26 mouse cellular contexts compared by ENCODE assay signal in genomic region chr19:23061906-23062305, GRCm38 (mm10).
DNase-seq lines count a peak whose midpoint lies in the region; ATAC-seq and TF ChIP-seq lines count a peak whose summit lies in the region.
"Had no signal": no experiment of that assay in that cellular context is flagged by ENCODE, and none has a peak within 500 bp of the region (broad histone marks: within the 10 kb centered on the region; RNA-seq: fewer than 3 reads in every experiment).

No protein-coding gene starts in this region.

- 91% methylated on average over 2 of the region's 2 CpGs for WGBS in heart, adult 2 months
- 26% methylated on average over 2 of the region's 2 CpGs for WGBS in liver, adult 2 months
- WGBS in liver, embryonic 11.5 days, result 78% methylated on average over 2 of the region's 2 CpGs
- WGBS in stomach, postnatal 0 days, result 34% methylated on average over 2 of the region's 2 CpGs

- no peak for ATAC-seq in liver, embryonic 11.5 days (replicated peaks; ENCODE audit: low FRiP score)
- no peak for ATAC-seq in stomach, postnatal 0 days (ENCODE audit: low FRiP score, low TSS enrichment)
- ATAC-seq: forebrain, embryonic 13.5 days; forebrain, embryonic 16.5 days had no signal

- intact Hi-C loops in heart, adult 2 months (cut with DNase I), result no loop called here
- intact Hi-C loops in heart, postnatal 36 days (cut with DNase I), result no loop called here

- H3K9ac ChIP-seq in heart, adult 2 months (ENCODE audit: low read depth, low read length), result no peak overlapping the region
- H3K9ac ChIP-seq in liver, adult 2 months (ENCODE audit: low read depth, low read length), result peak overlapping the region; percentile 89
- H3K9ac ChIP-seq in liver, embryonic 11.5 days (ENCODE audit: low read depth, low read length), result no peak overlapping the region
- H3K9ac ChIP-seq in stomach, postnatal 0 days (ENCODE audit: low read length), result no peak overlapping the region
- H3K9ac ChIP-seq: forebrain, embryonic 13.5 days; heart, embryonic 13.5 days; hindbrain, embryonic 12.5 days; hindbrain, embryonic 15.5 days had no signal

- H3K4me1 ChIP-seq in heart, adult 2 months (ENCODE audit: control insufficient read depth, insufficient read depth, low read length), result peaks cover 34% of the 10 kb centered on the region
- peaks cover 42% of the 10 kb centered on the region for H3K4me1 ChIP-seq in liver, adult 2 months (ENCODE audit: control insufficient read depth, insufficient read depth, low read length)
- H3K4me1 ChIP-seq in liver, embryonic 11.5 days (replicated peaks; ENCODE audit: control insufficient read depth, insufficient read depth, low read length), result peaks cover 5% of the 10 kb centered on the region; the same call in 1 of the 2 replicates
- H3K4me1 ChIP-seq in stomach, postnatal 0 days (replicated peaks; ENCODE audit: control insufficient read depth, insufficient read depth), result peaks cover 12% of the 10 kb centered on the region; the same call in 1 of the 2 replicates

- no peaks in the 10 kb centered on the region for H3K79me2 ChIP-seq in heart, adult 2 months (replicated peaks; ENCODE audit: control insufficient read depth, insufficient read depth, low read length)
- H3K79me2 ChIP-seq in liver, adult 2 months (ENCODE audit: control insufficient read depth, insufficient read depth, low read length), result no peaks in the 10 kb centered on the region

- TF ChIP-seq CTCF in heart, adult 2 months (IDR thresholded peaks at IDR 0.05), result no peak
- no peak for TF ChIP-seq CTCF in liver, adult 2 months (IDR thresholded peaks at IDR 0.05; ENCODE audit: low read depth, low read length)
- TF ChIP-seq CTCF in stomach, postnatal 0 days (IDR thresholded peaks at IDR 0.05; ENCODE audit: low read depth), result no peak

- DNase-seq in heart, adult 2 months, result no peak
- DNase-seq in heart, postnatal 36 days, result no peak
- DNase-seq in liver, adult 2 months (ENCODE audit: extremely low read depth, low read depth, low spot score), result peak; percentile 83
- DNase-seq in liver, embryonic 11.5 days (ENCODE audit: low spot score), result no peak
- DNase-seq in lung, postnatal 14 days, result peak; percentile 15
- no peak for DNase-seq in lung, postnatal 10 days
- DNase-seq in stomach, postnatal 0 days (ENCODE audit: low spot score), result peak; percentile 19
- DNase-seq in adrenal gland, adult 8-10 months, result no peak
- DNase-seq: adrenal gland, adult 2 months; adrenal gland, postnatal 25 days; B cell, adult 2 months; cerebellum, adult 18-20 months; cerebellum, adult 9-10 months; cerebellum, postnatal 14 days; gastrocnemius, postnatal 25 days; heart, adult 18-20 months; heart, postnatal 14 days had no signal

- TF ChIP-seq POLR2A in heart, adult 2 months (IDR thresholded peaks at IDR 0.05; ENCODE audit: insufficient read depth, low read depth, low read length), result no peak
- no peak for TF ChIP-seq POLR2A in liver, adult 2 months (IDR thresholded peaks at IDR 0.05; ENCODE audit: extremely low read depth, insufficient read depth, low read length)

- H3K4me2 ChIP-seq in liver, embryonic 11.5 days, result no peak overlapping the region
- no peak overlapping the region for H3K4me2 ChIP-seq in stomach, postnatal 0 days (replicated peaks; ENCODE audit: low read depth)
- H3K4me2 ChIP-seq: forebrain, embryonic 13.5 days; heart, embryonic 13.5 days; hindbrain, embryonic 12.5 days; hindbrain, embryonic 15.5 days had no signal

- H3K36me3 ChIP-seq in heart, adult 2 months (ENCODE audit: control insufficient read depth, insufficient read depth, low read length), result peaks cover 20% of the 10 kb centered on the region
- H3K36me3 ChIP-seq in liver, adult 2 months (ENCODE audit: control insufficient read depth, insufficient read depth, low read length), result peaks cover 9% of the 10 kb centered on the region; the same call in 1 of the 2 replicates
- no peaks in the 10 kb centered on the region for H3K36me3 ChIP-seq in liver, embryonic 11.5 days (ENCODE audit: control insufficient read depth, insufficient read depth, low read length)
- H3K36me3 ChIP-seq in stomach, postnatal 0 days (ENCODE audit: control insufficient read depth, insufficient read depth, low read length), result no peaks in the 10 kb centered on the region
- H3K36me3 ChIP-seq: forebrain, embryonic 10.5 days; G1E; heart, embryonic 10.5 days; heart, embryonic 13.5 days; hindbrain, embryonic 12.5 days; hindbrain, embryonic 15.5 days had no signal

- H3K27me3 ChIP-seq in heart, adult 2 months (ENCODE audit: control insufficient read depth, insufficient read depth, low read length), result no peaks in the 10 kb centered on the region
- H3K27me3 ChIP-seq in liver, adult 2 months (ENCODE audit: control insufficient read depth, insufficient read depth, low read length), result no peaks in the 10 kb centered on the region
- H3K27me3 ChIP-seq in liver, embryonic 11.5 days (replicated peaks; ENCODE audit: control insufficient read depth, insufficient read depth, low read length), result no peaks in the 10 kb centered on the region
- no peaks in the 10 kb centered on the region for H3K27me3 ChIP-seq in stomach, postnatal 0 days (ENCODE audit: control insufficient read depth, insufficient read depth, low read length)
- H3K27me3 ChIP-seq: CH12.LX; forebrain, embryonic 13.5 days; heart, embryonic 13.5 days; hindbrain, embryonic 12.5 days; hindbrain, embryonic 15.5 days had no signal

- H3K4me3 ChIP-seq in heart, adult 2 months, result no peak overlapping the region
- H3K4me3 ChIP-seq in liver, adult 2 months (ENCODE audit: insufficient read depth, low read depth, low read length), result peak overlapping the region; percentile 60
- no peak overlapping the region for H3K4me3 ChIP-seq in liver, embryonic 11.5 days (ENCODE audit: low read depth, low read length)
- H3K4me3 ChIP-seq in stomach, postnatal 0 days (ENCODE audit: low read depth, low read length), result no peak overlapping the region
- H3K4me3 ChIP-seq: forebrain, embryonic 10.5 days; forebrain, embryonic 13.5 days; heart, embryonic 10.5 days; heart, embryonic 13.5 days; hindbrain, embryonic 12.5 days; hindbrain, embryonic 15.5 days had no signal

- TF ChIP-seq EP300 in heart, adult 2 months (IDR thresholded peaks at IDR 0.05; ENCODE audit: insufficient read depth, low read depth, low read length), result no peak
- no peak for TF ChIP-seq EP300 in stomach, postnatal 0 days (optimal IDR thresholded peaks at IDR 0.05)

- H3K27ac ChIP-seq in heart, adult 2 months, result peak overlapping the region; percentile 7; the same call in 1 of the 2 replicates
- peak overlapping the region; percentile 82 for H3K27ac ChIP-seq in liver, adult 2 months (replicated peaks; ENCODE audit: insufficient read depth, low read depth, low read length)
- H3K27ac ChIP-seq in liver, embryonic 11.5 days (ENCODE audit: low read depth, low read length), result no peak overlapping the region
- H3K27ac ChIP-seq in stomach, postnatal 0 days (replicated peaks), result 0 out of 2 replicates have a peak overlapping the region, but pooled peaks have one; percentile 1
- H3K27ac ChIP-seq: forebrain, embryonic 10.5 days; forebrain, embryonic 13.5 days; heart, embryonic 10.5 days; heart, embryonic 13.5 days; hindbrain, embryonic 12.5 days; hindbrain, embryonic 15.5 days had no signal

- H3K9me3 ChIP-seq in liver, embryonic 11.5 days (ENCODE audit: control insufficient read depth, low read length), result no peaks in the 10 kb centered on the region
- no peaks in the 10 kb centered on the region for H3K9me3 ChIP-seq in stomach, postnatal 0 days (ENCODE audit: control insufficient read depth, low read length)
- H3K9me3 ChIP-seq: forebrain, embryonic 10.5 days; forebrain, embryonic 13.5 days; G1E; heart, embryonic 10.5 days; heart, embryonic 13.5 days; hindbrain, embryonic 12.5 days; hindbrain, embryonic 15.5 days had no signal

Comparison
In these comparisons a context has a peak if more than half of its experiments do, and no peak if none do; other contexts are left out.
1. DNase-seq: peak in liver, adult 2 months (single experiment), lung, postnatal 14 days (single experiment) and stomach, postnatal 0 days (single experiment); none in heart, adult 2 months (0 of 2), heart, postnatal 36 days (0 of 2), liver, embryonic 11.5 days (single experiment), lung, postnatal 10 days (single experiment) and adrenal gland, adult 8-10 months (single experiment).